Mouse (Mus musculus): ENCODE data around the gene Arhgap25. TPM values are rescaled to one million over a fixed set of nuclear protein-coding genes. Genes with fewer than 3 reads are reported as not detected.

The Arhgap25 gene
- total RNA-seq, 2 experiments from 2014 or later: 2.5 to 2.9 TPM

GRCm38 (mm10) chr6:87447217-87447616 lies 85.8 kb downstream of the Arhgap25 start:
- H3K27ac ChIP-seq: no peak overlapping the region
- TF ChIP-seq CTCF (conservative IDR thresholded peaks at IDR 0.05): no peak

GRCm38 (mm10) chr6:87445222-87445621 lies 87.8 kb downstream of the Arhgap25 start:
- no peak overlapping the region for H3K4me3 ChIP-seq
- no peak for DNase-seq (ENCODE audit: low spot score in 2 of 2)

More at GRCm38 (mm10) chr6:87447217-87447616, 85.8 kb downstream of the Arhgap25 start:
- H3K4me3 ChIP-seq: no peak overlapping the region
- DNase-seq (ENCODE audit: low spot score in 2 of 2): no peak

GRCm38 (mm10) chr6:87443253-87443652 lies 89.8 kb downstream of the Arhgap25 start:
- Histone ChIP-seq H3K4me3 (no peak overlapping the region), H3K27ac (no peak overlapping the region)
- TF ChIP-seq CTCF (conservative IDR thresholded peaks at IDR 0.05): no peak
- no peak for DNase-seq (ENCODE audit: low spot score in 2 of 2)

More at GRCm38 (mm10) chr6:87445222-87445621, 87.8 kb downstream of the Arhgap25 start:
- H3K27ac ChIP-seq: no peak overlapping the region
- no peak for TF ChIP-seq CTCF (conservative IDR thresholded peaks at IDR 0.05)

- no peak for TF ChIP-seq CTCF (conservative IDR thresholded peaks at IDR 0.05)
- no peak overlapping the region for H3K27ac ChIP-seq
- DNase-seq (ENCODE audit: low spot score in 2 of 2): no peak
- H3K4me3 ChIP-seq: no peak overlapping the region
Observed at GRCm38 (mm10) chr6:87436745-87437144, 96.3 kb downstream of the Arhgap25 start.

GRCm38 (mm10) chr6:87435791-87436190 lies 97.3 kb downstream of the Arhgap25 start:
- H3K4me3 ChIP-seq: no peak overlapping the region
- H3K27ac ChIP-seq: no peak overlapping the region
- TF ChIP-seq CTCF (conservative IDR thresholded peaks at IDR 0.05): no peak
- no peak for DNase-seq (ENCODE audit: low spot score in 2 of 2)

GRCm38 (mm10) chr6:87428487-87429044 lies 104.5 kb downstream of the Arhgap25 start, which contains the start of gene Bmp10:
Bmp10 (plus strand) TSS chr6:87428994.
- DNase-seq (ENCODE audit: low spot score in 2 of 2): no peak
- no peak within 1 kb of the TSS for H3K27ac ChIP-seq
- no peak within 1 kb of the TSS for H3K4me3 ChIP-seq
- TF ChIP-seq CTCF (conservative IDR thresholded peaks at IDR 0.05): no peak

GRCm38 (mm10) chr6:87427616-87428015 lies 105.4 kb downstream of the Arhgap25 start:
- no peak overlapping the region for H3K4me3 ChIP-seq
- DNase-seq (ENCODE audit: low spot score in 2 of 2): no peak
- no peak overlapping the region for H3K27ac ChIP-seq
- no peak for TF ChIP-seq CTCF (conservative IDR thresholded peaks at IDR 0.05)

GRCm38 (mm10) chr6:87426954-87427353 lies 106.1 kb downstream of the Arhgap25 start:
- no peak overlapping the region for H3K27ac ChIP-seq
- TF ChIP-seq CTCF (conservative IDR thresholded peaks at IDR 0.05): no peak
- no peak for DNase-seq (ENCODE audit: low spot score in 2 of 2)

GRCm38 (mm10) chr6:87424037-87424816 lies 108.8 kb downstream of the Arhgap25 start:
- peak; percentile 32 for TF ChIP-seq CTCF (conservative IDR thresholded peaks at IDR 0.05)
- Histone ChIP-seq H3K4me3 (peak overlapping the region; percentile 42), H3K27ac (no peak overlapping the region)
- peak in 1 of 2 experiments; percentile 19 for DNase-seq (ENCODE audit: low spot score in 2 of 2)

More at GRCm38 (mm10) chr6:87426954-87427353, 106.1 kb downstream of the Arhgap25 start:
- H3K4me3 ChIP-seq: no peak overlapping the region

- H3K4me3 ChIP-seq: no peak overlapping the region
- no peak for DNase-seq (ENCODE audit: low spot score in 2 of 2)
- no peak for TF ChIP-seq CTCF (conservative IDR thresholded peaks at IDR 0.05)
- H3K27ac ChIP-seq: no peak overlapping the region
Observed at GRCm38 (mm10) chr6:87422304-87422703, 110.8 kb downstream of the Arhgap25 start.

GRCm38 (mm10) chr6:87412011-87412410 lies 121.0 kb downstream of the Arhgap25 start:
- DNase-seq (ENCODE audit: low spot score in 2 of 2): no peak
- Histone ChIP-seq H3K27ac (no peak overlapping the region), H3K4me3 (no peak overlapping the region)
- TF ChIP-seq CTCF (conservative IDR thresholded peaks at IDR 0.05): no peak

Other genes starting within 250 kb of the Arhgap25 start
- 10 to 100 TPM in 1 of 2 experiments, 1 to 10 TPM in 1; 9.7 to 10.7 TPM for gene Antxr1, start 197.4 kb downstream of the Arhgap25 start, total RNA-seq (2021)
- not detected for gene Gkn1, start 182.3 kb downstream of the Arhgap25 start, total RNA-seq (2021)
- gene Gkn2, start 159.9 kb downstream of the Arhgap25 start, total RNA-seq (2021): not detected
- 1 to 10 TPM; 2.0 to 3.6 TPM for gene Gkn3, start 144.3 kb downstream of the Arhgap25 start, total RNA-seq (2021)
- gene Bmp10, start 104.3 kb downstream of the Arhgap25 start, total RNA-seq (2021): not detected
- gene Prokr1, start 57.5 kb upstream of the Arhgap25 start, total RNA-seq (2021): under 1 TPM; 0.08 to 0.17 TPM
- gene Aplf, start 138.9 kb upstream of the Arhgap25 start, total RNA-seq (2021): 1 to 10 TPM; 6.9 to 7.9 TPM
- 1 to 10 TPM; 3.7 to 4.3 TPM for gene Efcc1, start 197.6 kb upstream of the Arhgap25 start, total RNA-seq (2021)
- gene Gp9, start 244.8 kb upstream of the Arhgap25 start, total RNA-seq (2021): 1 to 10 TPM in 1 of 2 experiments, under 1 TPM in 1; 0.98 to 1.2 TPM